ENCODE assay signal across 28 mouse cellular contexts in genomic region chr12:85361165-85361564, GRCm38 (mm10). TPM values are rescaled to one million over a fixed set of nuclear protein-coding genes. Genes with fewer than 3 reads are reported as not detected.
DNase-seq lines count a peak whose midpoint lies in the region; ATAC-seq and TF ChIP-seq lines count a peak whose summit lies in the region.
"Had no signal": no experiment of that assay in that cellular context is flagged by ENCODE, and none has a peak within 500 bp of the region (broad histone marks: within the 10 kb centered on the region; RNA-seq: fewer than 3 reads in every experiment).

No protein-coding gene starts in this region.

- H3K4me3 ChIP-seq in gastrocnemius, adult 2 months, result no peak overlapping the region
- no peak overlapping the region for H3K4me3 ChIP-seq in intestine, embryonic 15.5 days (replicated peaks)
- no peak overlapping the region for H3K4me3 ChIP-seq in intestine, postnatal 0 days (ENCODE audit: low read depth, low read length)
- H3K4me3 ChIP-seq: embryonic facial prominence, embryonic 13.5 days; embryonic facial prominence, embryonic 15.5 days; erythroblast, embryonic 14.5 days; forebrain, embryonic 10.5 days; forebrain, embryonic 13.5 days; forebrain, embryonic 15.5 days had no signal

- ATAC-seq in intestine, embryonic 15.5 days, result peak; percentile 54; the same call in 1 of the 2 replicates
- peak; percentile 79 for ATAC-seq in intestine, postnatal 0 days
- ATAC-seq: activated CD4-positive, CD25-positive, alpha-beta regulatory T cell, adult 4 months; CD4-positive, CD25-positive, alpha-beta regulatory T cell, adult 4 months; forebrain, embryonic 13.5 days; forebrain, embryonic 15.5 days; forebrain, postnatal 0 days; Patski had no signal

- no peaks in the 10 kb centered on the region for H3K9me3 ChIP-seq in intestine, embryonic 15.5 days
- no peaks in the 10 kb centered on the region for H3K9me3 ChIP-seq in intestine, postnatal 0 days (ENCODE audit: control insufficient read depth)
- H3K9me3 ChIP-seq: embryonic facial prominence, embryonic 13.5 days; embryonic facial prominence, embryonic 15.5 days; forebrain, embryonic 10.5 days; forebrain, embryonic 13.5 days; forebrain, embryonic 15.5 days had no signal

- H3K27ac ChIP-seq in gastrocnemius, adult 2 months, result peak overlapping the region; percentile 1; the same call in 1 of the 2 replicates
- H3K27ac ChIP-seq in intestine, embryonic 15.5 days, result no peak overlapping the region
- H3K27ac ChIP-seq in intestine, postnatal 0 days (ENCODE audit: low read depth, low read length), result no peak overlapping the region
- H3K27ac ChIP-seq: embryonic facial prominence, embryonic 13.5 days; embryonic facial prominence, embryonic 15.5 days; forebrain, embryonic 10.5 days; forebrain, embryonic 13.5 days; forebrain, embryonic 15.5 days had no signal

- DNase-seq in gastrocnemius, adult 2 months, result no peak
- no peak for DNase-seq in gastrocnemius, postnatal 14 days
- DNase-seq in right cerebral cortex, postnatal 25 days, result no peak
- DNase-seq in adrenal gland, postnatal 25 days, result no peak
- DNase-seq in kidney, postnatal 25 days, result no peak
- DNase-seq: adrenal gland, adult 8-10 months; adrenal gland, postnatal 14 days; B cell, adult 2 months; cerebellum, adult 11 months; cerebellum, adult 18-20 months; cerebellum, adult 8-10 months; cerebellum, adult 9-11 months; cerebellum, postnatal 14 days; cerebellum, postnatal 36 days; embryo, embryonic 11 days; forebrain, postnatal 0 days had no signal

- intact Hi-C loops in gastrocnemius, adult 2 months (cut with DNase I), result no loop called here
- intact Hi-C loops in gastrocnemius, postnatal 14 days (cut with DNase I; ENCODE audit: low total_unique reads), result no loop called here

- WGBS in intestine, embryonic 15.5 days, result 71% methylated on average over 3 of the region's 3 CpGs
- 57% methylated on average over 3 of the region's 3 CpGs for WGBS in intestine, postnatal 0 days

- TF ChIP-seq CTCF in gastrocnemius, adult 2 months (IDR thresholded peaks at IDR 0.05), result no peak
- no peak for TF ChIP-seq CTCF in intestine, postnatal 0 days (IDR thresholded peaks at IDR 0.05; ENCODE audit: low read depth)

- H3K27me3 ChIP-seq in intestine, embryonic 15.5 days (replicated peaks), result no peaks in the 10 kb centered on the region
- no peaks in the 10 kb centered on the region for H3K27me3 ChIP-seq in intestine, postnatal 0 days (replicated peaks; ENCODE audit: control insufficient read depth, insufficient read depth, low read length)
- H3K27me3 ChIP-seq: CH12.LX; embryonic facial prominence, embryonic 13.5 days; embryonic facial prominence, embryonic 15.5 days; forebrain, embryonic 13.5 days; forebrain, embryonic 15.5 days; Patski had no signal

- H3K4me2 ChIP-seq in intestine, embryonic 15.5 days (replicated peaks), result no peak overlapping the region
- no peak overlapping the region for H3K4me2 ChIP-seq in intestine, postnatal 0 days (replicated peaks; ENCODE audit: low read depth)
- H3K4me2 ChIP-seq: embryonic facial prominence, embryonic 13.5 days; embryonic facial prominence, embryonic 15.5 days; forebrain, embryonic 13.5 days; forebrain, embryonic 15.5 days had no signal

- no peak overlapping the region for H3K9ac ChIP-seq in intestine, embryonic 15.5 days
- H3K9ac ChIP-seq in intestine, postnatal 0 days (ENCODE audit: low read depth, low read length), result no peak overlapping the region
- H3K9ac ChIP-seq: embryonic facial prominence, embryonic 13.5 days; embryonic facial prominence, embryonic 15.5 days; forebrain, embryonic 13.5 days; forebrain, embryonic 15.5 days; forebrain, postnatal 0 days had no signal

- 0 out of 2 replicates have a peak, but pooled peaks cover 3% of the 10 kb centered on the region for H3K36me3 ChIP-seq in intestine, embryonic 15.5 days
- no peaks in the 10 kb centered on the region for H3K36me3 ChIP-seq in intestine, postnatal 0 days (ENCODE audit: control insufficient read depth, insufficient read depth)
- H3K36me3 ChIP-seq: forebrain, embryonic 15.5 days had no signal

- H3K4me1 ChIP-seq in intestine, embryonic 15.5 days (replicated peaks), result peaks cover 9% of the 10 kb centered on the region
- H3K4me1 ChIP-seq in intestine, postnatal 0 days (replicated peaks; ENCODE audit: control insufficient read depth, insufficient read depth, low read length), result 0 out of 2 replicates have a peak, but pooled peaks cover 9% of the 10 kb centered on the region
- H3K4me1 ChIP-seq: forebrain, embryonic 10.5 days had no signal

RNA-seq across cellular contexts. Expression of gene Tmed10, which starts 13.5 kb away (rescaled TPM):
- 100 to 1,000 TPM; 112 to 123 TPM for total RNA-seq in gastrocnemius, adult 2 months (2021)
- total RNA-seq in gastrocnemius, postnatal 14 days (2021), result 100 to 1,000 TPM; 130 to 135 TPM
- polyA plus RNA-seq in intestine, embryonic 15.5 days (2015; fragmentation: Nextera tagmentation; extraction: Ambion mirVana), result 343 and 345 TPM in 2 replicates
- 328 TPM in 2 replicates for polyA plus RNA-seq in intestine, postnatal 0 days (2015; fragmentation: Nextera tagmentation; extraction: Ambion mirVana)
- total RNA-seq in adrenal gland, postnatal 25 days (2021), result 287 and 302 TPM in 2 replicates

RNA-seq across cellular contexts. Expression of gene Nek9, which starts 22.0 kb away (rescaled TPM):
- total RNA-seq in gastrocnemius, adult 2 months (2021), result 100 to 1,000 TPM in 1 of 2 experiments, 10 to 100 TPM in 1; 99.2 to 131 TPM
- total RNA-seq in gastrocnemius, postnatal 14 days (2021), result 10 to 100 TPM; 47.7 to 51.9 TPM
- 16.2 and 16.7 TPM in 2 replicates for polyA plus RNA-seq in intestine, embryonic 15.5 days (2015; fragmentation: Nextera tagmentation; extraction: Ambion mirVana)
- 10.2 and 10.3 TPM in 2 replicates for polyA plus RNA-seq in intestine, postnatal 0 days (2015; fragmentation: Nextera tagmentation; extraction: Ambion mirVana)
- total RNA-seq in adrenal gland, postnatal 25 days (2021), result 75.7 and 94.0 TPM in 2 replicates
